17 mouse cellular contexts compared by ENCODE assay signal in the genomic region with DNA sequence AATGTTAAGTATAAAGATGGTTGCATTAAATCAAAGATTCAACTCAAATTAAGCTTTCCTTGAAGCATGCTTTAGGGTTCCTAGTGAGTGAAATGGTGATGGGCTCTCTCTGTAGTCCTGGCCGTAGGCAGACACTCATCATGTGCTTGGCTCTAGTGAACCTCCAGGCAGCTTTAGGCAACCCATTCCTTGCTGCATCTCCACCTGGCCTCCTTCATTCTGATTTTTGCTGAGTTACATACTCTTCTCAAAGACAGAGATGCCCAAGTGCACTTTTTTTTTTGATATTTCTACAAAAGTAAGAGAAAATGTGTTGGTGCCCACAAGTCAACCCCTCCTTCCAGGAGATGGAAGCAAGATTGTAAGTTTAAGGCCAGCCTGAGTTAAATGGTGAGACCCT. TPM values are rescaled to one million over a fixed set of nuclear protein-coding genes. Genes with fewer than 3 reads are reported as not detected.
"Had no signal": no experiment of that assay in that cellular context is flagged by ENCODE, and none has a peak within 500 bp of the region (broad histone marks: within the 10 kb centered on the region; RNA-seq: fewer than 3 reads in every experiment).

No protein-coding gene starts in this region.

- H3K9ac ChIP-seq: neural tube, embryonic 13.5 days; neural tube, embryonic 15.5 days; stomach, embryonic 15.5 days had no signal

- H3K4me2 ChIP-seq: neural tube, embryonic 13.5 days; neural tube, embryonic 15.5 days; stomach, embryonic 15.5 days had no signal

- H3K4me3 ChIP-seq: neural tube, embryonic 13.5 days; neural tube, embryonic 15.5 days; stomach, embryonic 15.5 days had no signal

- H3K27me3 ChIP-seq: neural tube, embryonic 13.5 days; neural tube, embryonic 15.5 days; stomach, embryonic 15.5 days had no signal

- H3K9me3 ChIP-seq: neural tube, embryonic 13.5 days; neural tube, embryonic 15.5 days; stomach, embryonic 15.5 days had no signal

- H3K27ac ChIP-seq: neural tube, embryonic 13.5 days; neural tube, embryonic 15.5 days; stomach, embryonic 15.5 days; stomach, postnatal 0 days had no signal

- DNase-seq: retina, postnatal 1 day; right cerebral cortex, adult 18-20 months; right cerebral cortex, postnatal 14 days; right cerebral cortex, postnatal 25 days; right cerebral cortex, postnatal 4 days; spleen, adult 18-20 months; thymus, adult 18-20 months; thymus, adult 2 months; thymus, postnatal 14 days; thymus, postnatal 25 days; thymus, postnatal 36 days; thymus, postnatal 4 days had no signal

- H3K36me3 ChIP-seq: neural tube, embryonic 13.5 days; neural tube, embryonic 15.5 days; stomach, embryonic 15.5 days had no signal

RNA-seq across cellular contexts. Expression of gene Fjx1, which starts 2.8 kb away (rescaled TPM):
- total RNA-seq: neutrophil, adult 5-6 weeks had no signal
